8 mouse cellular contexts compared by ENCODE assay signal in genomic region chr6:31664495-31664894, GRCm38 (mm10).
DNase-seq lines count a peak whose midpoint lies in the region; ATAC-seq lines count a peak whose summit lies in the region.

No protein-coding gene starts in this region.

- ATAC-seq in inflammation-experienced regulatory T-cells, adult 6 months, result peak; percentile 38
- ATAC-seq in megakaryocyte progenitor cell, adult 5-6 weeks (replicated peaks; ENCODE audit: poor library complexity), result peak; percentile 81
- ATAC-seq in erythroid progenitor cell, adult 5-6 weeks (replicated peaks; ENCODE audit: low FRiP score, poor library complexity, severe bottlenecking), result no peak

- DNase-seq in ZHBTc4 (ENCODE audit: low read depth, low spot score), result peak; percentile 79
- DNase-seq in cerebellum, adult 8-10 months, result peak; percentile 72
- DNase-seq in frontal cortex, adult 2 months (ENCODE audit: extremely low spot score in 1 of 2, low spot score in 1 of 2), result peak; percentile 43 to 89
- DNase-seq in left cerebral cortex, adult 8-10 months (ENCODE audit: low spot score in 2 of 2), result peak; percentile 46 to 67
- DNase-seq in right cerebral cortex, postnatal 14 days, result peak; percentile 79
